In the genomic region with DNA sequence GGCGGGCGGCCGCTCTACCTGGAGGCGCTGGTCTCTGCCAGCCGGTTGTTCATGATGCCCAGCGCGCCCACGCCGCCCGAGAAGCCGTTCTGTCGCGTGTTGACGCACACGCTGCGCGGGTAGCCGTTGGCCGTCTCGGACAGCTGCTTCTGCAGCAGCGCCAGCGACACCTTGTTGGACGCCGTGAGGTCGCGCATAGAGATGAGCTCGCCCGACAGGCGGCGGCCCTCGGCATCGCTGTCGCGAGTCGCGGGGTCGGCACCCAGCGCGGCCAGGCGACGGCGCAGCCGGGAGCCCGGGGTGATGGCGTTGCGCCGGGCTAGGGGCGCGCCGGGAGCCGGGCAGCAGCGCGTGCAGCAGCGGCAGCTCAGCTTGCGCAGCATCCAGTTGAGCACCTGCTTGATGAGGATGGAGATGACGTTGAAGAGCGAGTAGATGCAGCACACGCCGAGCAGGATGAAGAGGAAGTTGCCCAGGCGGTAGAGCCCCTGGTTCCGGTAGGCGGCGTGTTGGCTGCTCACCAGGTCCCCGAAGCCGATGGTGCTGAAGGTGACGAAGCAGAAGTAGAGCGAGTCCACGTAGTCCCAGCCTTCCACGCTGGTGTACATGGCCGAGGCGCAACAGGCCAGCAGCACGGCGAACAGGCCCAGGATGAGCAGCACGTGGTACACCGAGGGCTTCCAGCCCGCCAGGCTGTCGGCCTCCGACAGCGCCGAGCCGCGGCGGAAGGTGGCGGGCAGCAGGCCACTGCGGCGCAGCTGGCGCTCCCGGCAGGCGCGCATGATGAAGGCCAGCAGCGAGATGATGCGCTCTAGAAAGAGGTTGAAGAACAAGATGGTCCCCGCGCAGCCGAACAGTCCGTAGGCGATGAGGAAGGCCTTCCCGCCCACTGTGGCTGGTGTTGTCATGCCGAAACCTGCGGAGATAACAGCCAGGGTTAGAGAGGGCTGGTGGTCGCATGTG, we compare ENCODE assay signal across 8 mouse cellular contexts. TPM values are rescaled to one million over a fixed set of nuclear protein-coding genes. Genes with fewer than 3 reads are reported as not detected.
DNase-seq lines count a peak whose midpoint lies in the region; ATAC-seq and TF ChIP-seq lines count a peak whose summit lies in the region.

No protein-coding gene starts in this region.

- no peak for TF ChIP-seq EP300 in ES-Bruce4 (IDR thresholded peaks at IDR 0.05; ENCODE audit: insufficient read depth, low read depth, low read length)

- H3K4me2 ChIP-seq in hindbrain, embryonic 11.5 days (replicated peaks; ENCODE audit: low read depth, low read length), result peak overlapping the region; percentile 96

- peak overlapping the region; percentile 40 for H3K4me3 ChIP-seq in ES-Bruce4 (ENCODE audit: low read depth, low read length)
- H3K4me3 ChIP-seq in bone marrow, adult 2 months (replicated peaks; ENCODE audit: control insufficient read depth, low read depth, low read length), result peak overlapping the region; percentile 31
- peak overlapping the region; percentile 56 for H3K4me3 ChIP-seq in embryonic fibroblast, embryonic 13.5 days (ENCODE audit: insufficient read depth, low read length)
- H3K4me3 ChIP-seq in hindbrain, embryonic 11.5 days (ENCODE audit: low read depth, low read length), result peak overlapping the region; percentile 49

- 57% methylated on average over 101 of the region's 101 CpGs for WGBS in bone marrow, adult 2 months
- WGBS in hindbrain, embryonic 11.5 days, result 3% methylated on average over 101 of the region's 101 CpGs

- peak; percentile 87 for ATAC-seq in hindbrain, embryonic 11.5 days (ENCODE audit: low FRiP score)
- no peak for ATAC-seq in erythroid progenitor cell, adult 5-6 weeks (replicated peaks; ENCODE audit: low FRiP score, poor library complexity, severe bottlenecking)

- no peaks in the 10 kb centered on the region for H3K36me3 ChIP-seq in ES-Bruce4 (ENCODE audit: control insufficient read depth, insufficient read depth, low read length, poor library complexity, severe bottlenecking)
- no peaks in the 10 kb centered on the region for H3K36me3 ChIP-seq in hindbrain, embryonic 11.5 days (ENCODE audit: control insufficient read depth, insufficient read depth, low read length)

- DNase-seq in hindbrain, embryonic 11.5 days (ENCODE audit: low spot score), result peak; percentile 71
- DNase-seq in left cerebral cortex, adult 11 months (ENCODE audit: low spot score), result peak; percentile 41
- DNase-seq in lung, postnatal 14 days, result peak; percentile 7
- peak; percentile 31 for DNase-seq in retina, postnatal 7 days (ENCODE audit: low read depth, low spot score)

- no peak for TF ChIP-seq CTCF in ES-Bruce4 (IDR thresholded peaks at IDR 0.05; ENCODE audit: low read depth, low read length)
- no peak for TF ChIP-seq CTCF in bone marrow, adult 2 months (IDR thresholded peaks at IDR 0.05; ENCODE audit: control insufficient read depth, insufficient read depth, low read length)
- no peak for TF ChIP-seq CTCF in embryonic fibroblast, embryonic 13.5 days (IDR thresholded peaks at IDR 0.05; ENCODE audit: borderline replicate concordance, insufficient read depth, low read length)

- TF ChIP-seq POLR2A in ES-Bruce4 (IDR thresholded peaks at IDR 0.05; ENCODE audit: insufficient read depth, low read length), result no peak
- TF ChIP-seq POLR2A in bone marrow, adult 2 months (IDR thresholded peaks at IDR 0.05; ENCODE audit: borderline replicate concordance, control insufficient read depth, low read depth, low read length), result no peak
- TF ChIP-seq POLR2A in embryonic fibroblast, embryonic 13.5 days (IDR thresholded peaks at IDR 0.05; ENCODE audit: low read depth, low read length), result no peak

- H3K9ac ChIP-seq in ES-Bruce4 (ENCODE audit: low read depth, poor library complexity, severe bottlenecking), result peak overlapping the region; percentile 11
- peak overlapping the region; percentile 52 for H3K9ac ChIP-seq in hindbrain, embryonic 11.5 days (ENCODE audit: low read depth, low read length)

- no peaks in the 10 kb centered on the region for H3K4me1 ChIP-seq in ES-Bruce4 (ENCODE audit: control insufficient read depth, insufficient read depth, low read length)
- peaks cover 1% of the 10 kb centered on the region for H3K4me1 ChIP-seq in bone marrow, adult 2 months (ENCODE audit: control insufficient read depth, insufficient read depth, low read length)
- H3K4me1 ChIP-seq in embryonic fibroblast, embryonic 13.5 days (ENCODE audit: control insufficient read depth, insufficient read depth, low read length), result no peaks in the 10 kb centered on the region
- peaks cover 2% of the 10 kb centered on the region; the same call in 1 of the 2 replicates for H3K4me1 ChIP-seq in hindbrain, embryonic 11.5 days (replicated peaks; ENCODE audit: control insufficient read depth, insufficient read depth, low read length)

- no peak overlapping the region for H3K27ac ChIP-seq in ES-Bruce4 (ENCODE audit: insufficient read depth, low read length)
- no peak overlapping the region; the same call in 1 of the 2 replicates for H3K27ac ChIP-seq in bone marrow, adult 2 months (ENCODE audit: control insufficient read depth, insufficient read depth, low read depth, low read length, poor library complexity)
- no peak overlapping the region for H3K27ac ChIP-seq in embryonic fibroblast, embryonic 13.5 days (ENCODE audit: insufficient read depth, low read length)
- no peak overlapping the region for H3K27ac ChIP-seq in hindbrain, embryonic 11.5 days (ENCODE audit: low read depth, low read length)

- H3K9me3 ChIP-seq in ES-Bruce4 (replicated peaks; ENCODE audit: control insufficient read depth, insufficient read depth, low read length, poor library complexity, severe bottlenecking), result peaks cover 13% of the 10 kb centered on the region
- H3K9me3 ChIP-seq in hindbrain, embryonic 11.5 days (ENCODE audit: control insufficient read depth, low read length), result no peaks in the 10 kb centered on the region

- no peaks in the 10 kb centered on the region for H3K27me3 ChIP-seq in ES-Bruce4 (ENCODE audit: control insufficient read depth, insufficient read depth, low read length, poor library complexity, severe bottlenecking)
- H3K27me3 ChIP-seq in hindbrain, embryonic 11.5 days (ENCODE audit: control insufficient read depth, insufficient read depth, low read length), result peaks cover 23% of the 10 kb centered on the region

RNA-seq across cellular contexts. Expression of gene Kcnk12, which starts 51.6 kb away (rescaled TPM):
- 0.33 TPM in 1 of 2 replicates, not detected in the other for polyA plus RNA-seq in ES-Bruce4 (2011; ENCODE audit: insufficient read depth, insufficient read length, low read depth, missing spikeins)
- polyA plus RNA-seq in bone marrow, adult 2 months (2011; ENCODE audit: insufficient read depth, insufficient read length, low replicate concordance, missing spikeins), result 0.66 and 1.8 TPM in 2 replicates
- polyA plus RNA-seq in embryonic fibroblast, embryonic 13.5 days (2011; ENCODE audit: insufficient read length, low read depth, missing spikeins), result not detected in 2 replicates
- polyA plus RNA-seq in hindbrain, embryonic 11.5 days (2014; fragmentation: Nextera tagmentation; extraction: Ambion mirVana), result 0.10 and 0.39 TPM in 2 replicates
- total RNA-seq in erythroid progenitor cell, adult 5-6 weeks (2015; ENCODE audit: low replicate concordance), result not detected in 2 replicates
- total RNA-seq in erythroid progenitor cell, adult 5-6 weeks (2017; ENCODE audit: low replicate concordance), result not detected in 2 replicates

Comparison
In these comparisons a context has a peak if more than half of its experiments do, and no peak if none do; other contexts are left out.
1. DNase-seq: peak in every context shown above with its lines; median percentile 71 in hindbrain, embryonic 11.5 days; 41 in left cerebral cortex, adult 11 months; 31 in retina, postnatal 7 days; 7 in lung, postnatal 14 days.